Mouse (Mus musculus) CD8-positive naive resting alpha-beta T cell, adult 57 days (primary cell): Measurements from ENCODE around the gene Gabarapl1. TPM values are rescaled to one million over a fixed set of nuclear protein-coding genes. Genes with fewer than 3 reads are reported as not detected.

Experiments
- total RNA-seq: library from RNA; stranded (reverse); gene quantifications from one replicate; pipeline ENCODE4 v1.2.4, GENCODE M21; 2023

Gabarapl1 gene
- 14.5 TPM for total RNA-seq

DNA sequence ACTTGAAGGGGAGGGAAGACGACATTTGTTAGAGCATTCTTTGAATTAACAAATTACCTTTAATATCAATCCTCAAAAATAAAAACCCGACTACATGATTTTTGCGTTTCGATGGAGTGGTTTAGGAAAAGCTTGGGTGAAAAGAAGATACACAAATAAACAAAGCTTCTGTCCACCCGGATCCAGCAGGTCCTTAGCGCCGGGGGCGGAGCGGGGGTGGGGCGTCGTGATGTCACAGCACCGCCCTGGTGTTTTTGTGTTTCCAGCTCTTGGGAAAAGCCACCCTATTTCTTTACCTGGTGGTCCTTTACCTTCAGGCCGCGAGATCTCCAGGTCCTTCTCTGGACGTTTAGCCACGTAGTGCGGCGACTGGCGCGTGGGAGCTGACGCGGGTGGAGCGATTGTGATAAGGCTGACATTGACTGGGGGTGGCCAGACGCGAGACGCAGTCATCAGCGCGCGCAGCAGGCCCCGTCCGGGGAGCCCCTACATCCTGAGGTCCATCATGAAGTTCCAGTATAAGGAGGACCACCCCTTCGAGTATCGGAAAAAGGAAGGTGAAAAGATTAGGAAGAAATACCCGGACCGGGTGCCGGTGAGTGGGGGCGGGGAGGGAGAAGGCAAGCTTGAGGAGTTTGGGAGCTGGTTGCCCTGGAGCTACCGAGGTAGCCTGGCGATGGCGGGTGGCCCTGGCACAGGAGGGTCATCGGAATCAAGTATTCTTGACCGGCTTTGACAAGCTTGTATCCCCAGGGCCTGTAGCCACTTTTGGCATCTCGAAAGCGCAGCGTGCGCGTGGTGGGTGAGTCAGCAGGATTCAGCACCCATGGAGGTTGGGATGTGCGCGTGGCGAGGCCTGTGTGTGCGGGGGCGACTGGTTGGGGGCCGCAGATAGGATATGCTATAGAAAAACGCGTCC, at the start of gene Gabarapl1:
Gene Gabarapl1, plus strand, starts transcription at position 219 of the 919 bp plus-strand sequence.

DNA sequence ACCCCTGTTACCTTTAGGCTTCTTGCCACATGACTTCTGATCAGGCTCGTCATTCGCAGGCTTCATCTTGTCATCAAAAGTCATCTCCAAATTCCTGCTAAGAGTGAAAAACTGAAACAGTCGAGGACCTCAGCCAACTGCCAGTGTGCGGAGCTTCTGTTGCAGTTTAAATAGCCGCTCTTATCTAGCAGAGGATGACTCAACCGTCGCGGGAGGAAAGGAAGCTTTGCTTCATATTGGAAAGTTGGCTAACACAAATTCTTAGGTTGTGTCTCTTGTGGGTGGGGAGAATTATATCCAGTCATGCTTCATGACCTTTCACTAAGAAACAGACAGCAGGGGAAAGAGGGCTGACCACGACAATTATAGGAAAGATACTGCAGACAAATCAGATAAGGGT, 25.9 kb upstream of the Gabarapl1 start, which contains the start of gene Olr1:
Gene Olr1, minus strand, starts transcription at position 142 of the 400 bp plus-strand sequence.

DNA sequence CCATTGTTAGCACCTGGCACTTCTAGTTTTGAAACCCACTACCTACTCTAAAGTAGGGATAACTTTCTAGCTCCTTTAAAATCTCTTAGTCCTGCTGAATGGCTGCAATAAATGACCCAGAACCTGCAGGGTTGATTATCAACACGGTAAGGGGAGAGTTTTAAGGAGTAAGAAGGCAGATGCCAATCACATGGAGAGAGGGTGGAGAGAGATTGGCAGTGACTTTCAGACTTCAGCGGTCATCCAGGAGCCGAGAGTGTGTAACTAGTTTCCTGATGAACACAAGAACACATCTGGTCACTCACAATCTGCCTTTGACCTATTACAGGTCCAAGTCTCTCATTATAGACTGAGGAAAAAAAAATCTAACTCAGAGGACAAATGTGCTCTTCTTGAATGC, 20.6 kb upstream of the Gabarapl1 start, which contains the start of gene Tmem52b:
Gene Tmem52b, plus strand, starts transcription at position 189 of the 400 bp plus-strand sequence.

DNA sequence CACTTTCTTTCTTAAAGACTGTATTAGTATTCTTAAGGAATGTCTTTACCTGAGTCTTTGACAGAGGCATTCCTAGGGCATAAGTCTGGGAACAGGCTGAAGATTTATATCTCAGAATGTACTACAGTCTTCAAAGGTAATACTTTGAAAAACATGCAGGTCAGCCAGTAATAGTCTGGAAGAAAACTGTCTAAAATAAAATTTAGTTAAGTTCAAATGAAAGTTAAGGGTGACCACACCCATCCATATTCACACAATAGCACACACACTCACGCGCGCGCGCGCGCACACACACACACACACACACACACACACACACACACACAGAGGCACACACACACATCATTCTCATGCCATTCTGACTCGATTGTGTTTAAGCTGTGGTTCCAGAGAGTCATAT, 44.6 kb downstream of the Gabarapl1 start, which contains the start of gene Klre1:
Gene Klre1, plus strand, starts transcription at position 301 of the 400 bp plus-strand sequence.

DNA sequence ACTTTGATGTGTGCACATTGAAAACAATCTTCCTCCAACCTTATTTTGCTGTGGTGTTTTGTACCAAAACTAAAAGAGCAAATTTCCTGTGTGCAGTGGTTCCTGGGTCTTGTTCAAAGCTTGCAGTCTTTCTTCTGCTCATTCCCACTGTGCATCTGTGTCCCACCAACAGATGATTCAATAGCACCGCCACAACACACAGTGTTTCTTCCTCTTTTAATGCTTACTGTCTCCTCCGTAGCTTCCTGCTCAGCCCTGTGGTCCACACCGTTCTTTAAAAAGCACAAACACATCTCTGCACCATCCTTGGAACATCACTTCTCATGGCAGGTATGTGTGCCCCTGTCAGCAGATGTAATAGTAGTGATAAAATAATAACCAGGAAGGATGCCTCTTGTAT, 58.5 kb downstream of the Gabarapl1 start, which contains the start of gene Klrd1:
Gene Klrd1, plus strand, starts transcription at position 275 of the 400 bp plus-strand sequence.

Other genes with a start within 250 kb of the Gabarapl1 start
- gene 4922502D21Rik, start 201.4 kb upstream of the Gabarapl1 start, total RNA-seq, result not detected
- 1.5 TPM for gene Clec12a, start 190.5 kb upstream of the Gabarapl1 start, total RNA-seq
- gene Clec12b, start 147.3 kb upstream of the Gabarapl1 start, total RNA-seq, result not detected
- gene Clec1b, start 135.9 kb upstream of the Gabarapl1 start, total RNA-seq, result not detected
- gene Clec9a, start 124.3 kb upstream of the Gabarapl1 start, total RNA-seq, result 1.8 TPM
- not detected for gene Clec1a, start 81.2 kb upstream of the Gabarapl1 start, total RNA-seq
- not detected for gene Olr1, start 26.0 kb upstream of the Gabarapl1 start, total RNA-seq
- not detected for gene Tmem52b, start 20.6 kb upstream of the Gabarapl1 start, total RNA-seq
- gene Klre1, start 44.7 kb downstream of the Gabarapl1 start, total RNA-seq, result 0.77 TPM
- 205 TPM for gene Klrd1, start 58.6 kb downstream of the Gabarapl1 start, total RNA-seq
- 2.4 TPM for gene Klrk1, start 90.7 kb downstream of the Gabarapl1 start, total RNA-seq
- not detected for gene Klrc3, start 110.2 kb downstream of the Gabarapl1 start, total RNA-seq
- 0.15 TPM for gene Klrc2, start 127.5 kb downstream of the Gabarapl1 start, total RNA-seq
- 1.3 TPM for gene Klrc1, start 145.8 kb downstream of the Gabarapl1 start, total RNA-seq
- gene Klri1, start 184.0 kb downstream of the Gabarapl1 start, total RNA-seq, result 1.1 TPM
- 0.49 TPM for gene Klri2, start 207.3 kb downstream of the Gabarapl1 start, total RNA-seq